Mouse (Mus musculus) left cerebral cortex, adult 11 months (tissue): ENCODE results near the gene Crispld2.

Source experiments
- DNase-seq: peaks from one replicate; pipeline ENCODE4 v3.0.0; 2022; ENCODE audit warnings: low spot score

Gene Crispld2

GRCm38 (mm10) chr8:120071684-120072083 lies 79.4 kb downstream of the Crispld2 start:
- DNase-seq = peak; percentile 61

GRCm38 (mm10) chr8:120072259-120072658 lies 80.0 kb downstream of the Crispld2 start:
- DNase-seq = no peak

- DNase-seq = no peak
Observed at GRCm38 (mm10) chr8:120072827-120073226, 80.6 kb downstream of the Crispld2 start.

- no peak for DNase-seq
Observed at GRCm38 (mm10) chr8:120074516-120074915, 82.3 kb downstream of the Crispld2 start.

GRCm38 (mm10) chr8:120075347-120075746 lies 83.1 kb downstream of the Crispld2 start:
- DNase-seq = no peak

GRCm38 (mm10) chr8:120078080-120078479 lies 85.8 kb downstream of the Crispld2 start:
- DNase-seq = peak; percentile 43

GRCm38 (mm10) chr8:120079361-120079760 lies 87.1 kb downstream of the Crispld2 start:
- DNase-seq = no peak

- DNase-seq = no peak
Observed at GRCm38 (mm10) chr8:120083261-120083660, 91.0 kb downstream of the Crispld2 start.

GRCm38 (mm10) chr8:120084783-120085182 lies 92.5 kb downstream of the Crispld2 start:
- no peak for DNase-seq

- no peak for DNase-seq
Observed at GRCm38 (mm10) chr8:120089511-120089910, 97.3 kb downstream of the Crispld2 start.

GRCm38 (mm10) chr8:120091032-120091431 lies 98.8 kb downstream of the Crispld2 start:
- no peak for DNase-seq

GRCm38 (mm10) chr8:120093103-120093502 lies 100.9 kb downstream of the Crispld2 start:
- DNase-seq = no peak

GRCm38 (mm10) chr8:120094801-120095200 lies 102.6 kb downstream of the Crispld2 start:
- no peak for DNase-seq

GRCm38 (mm10) chr8:120096486-120096885 lies 104.2 kb downstream of the Crispld2 start:
- no peak for DNase-seq

- no peak for DNase-seq
Observed at GRCm38 (mm10) chr8:120100388-120101067, 108.3 kb downstream of the Crispld2 start.

- peak; percentile 73 for DNase-seq
Observed at GRCm38 (mm10) chr8:120101068-120101972, 109.1 kb downstream of the Crispld2 start, which contains the start of gene Zdhhc7. Gene Zdhhc7, minus strand, starts transcription at chr8:120101482.
